Mouse (Mus musculus) CH12.LX (cell line): ENCODE data around the gene Tbc1d25. TPM values are rescaled to one million over a fixed set of nuclear protein-coding genes. Genes with fewer than 3 reads are reported as not detected.

ENCODE experiments used
- DNase-seq: peaks from one replicate; pipeline ENCODE4 v3.0.0-alpha.2; 2013; ENCODE audit errors: extremely low read depth
- H3K27ac ChIP-seq: 2 replicates; pipeline ENCODE4 v1.5.1; 2012; ENCODE audit warnings: low read depth, mild to moderate bottlenecking, control low read depth, moderate library complexity; ENCODE audit not compliant: insufficient read depth
- H3K27me3 ChIP-seq: replicated peaks from 2 replicates; pipeline ENCODE3; 2012; ENCODE audit warnings: inconsistent platforms
- H3K36me3 ChIP-seq, 2 experiments: replicated peaks in 1 of 2; 2 replicates each; pipeline versions ENCODE3 to v1.6.1; 2012; ENCODE audit warnings: inconsistent platforms in 1 of 2, low read length in 1 of 2, mild to moderate bottlenecking in 1 of 2, mixed read lengths in 1 of 2, moderate library complexity in 1 of 2; ENCODE audit not compliant: control insufficient read depth in 1 of 2, insufficient read depth in 1 of 2
- H3K4me1 ChIP-seq, 2 experiments: 2 replicates each; pipeline ENCODE4 v1.6.1; 2012; ENCODE audit warnings: inconsistent platforms in 1 of 2, moderate library complexity in 1 of 2; ENCODE audit not compliant: insufficient read depth in 2 of 2, control insufficient read depth in 1 of 2
- H3K4me2 ChIP-seq: 2 replicates; pipeline ENCODE4 v1.6.1; 2012; ENCODE audit warnings: low read depth, mild to moderate bottlenecking, control low read depth; ENCODE audit not compliant: poor library complexity, insufficient read depth, severe bottlenecking
- H3K4me3 ChIP-seq, 3 experiments: fragments of 150-350 bp in 1 of 3; sonication (generic) in 1 of 3; replicated peaks in 1 of 3; 2 replicates each; pipeline versions ENCODE3 to v1.5.1; 2011 to 2012; ENCODE audit warnings: low read depth in 2 of 3, low read length in 2 of 3, mild to moderate bottlenecking in 2 of 3, moderate library complexity in 2 of 3, control low read depth in 1 of 3, improper control_type of control experiment in 1 of 3, inconsistent platforms in 1 of 3, mixed read lengths in 1 of 3; ENCODE audit not compliant: poor library complexity in 1 of 3
- H3K79me2 ChIP-seq: replicated peaks from 2 replicates; pipeline ENCODE4 v1.6.1; 2012; ENCODE audit warnings: mild to moderate bottlenecking, moderate library complexity; ENCODE audit not compliant: control insufficient read depth, poor library complexity, insufficient read depth, severe bottlenecking; ENCODE audit errors: extremely low read depth
- H3K9ac ChIP-seq: 2 replicates; pipeline ENCODE4 v1.6.1; 2012; ENCODE audit warnings: low read depth, mild to moderate bottlenecking, control low read depth, moderate library complexity; ENCODE audit not compliant: insufficient read depth
- H3K9me3 ChIP-seq: replicated peaks from 2 replicates; pipeline ENCODE3; 2012; ENCODE audit warnings: low read length, inconsistent platforms, mixed read lengths
- CHD1 ChIP-seq: IDR thresholded peaks from 2 replicates; pipeline ENCODE4 v1.6.1; 2012; ENCODE audit warnings: low read depth, low read length, improper control_type of control experiment, inconsistent platforms
- CHD2 ChIP-seq: IDR thresholded peaks from 2 replicates; pipeline ENCODE4 v1.6.1; 2011; ENCODE audit warnings: low read length, improper control_type of control experiment
- CTCF ChIP-seq, 2 experiments: IDR thresholded peaks in 1 of 2; conservative IDR thresholded peaks in 1 of 2; 2 replicates each; pipeline ENCODE4 v1.5.1; 2011 to 2012; ENCODE audit warnings: low read depth in 2 of 2, low read length in 2 of 2, improper control_type of control experiment in 1 of 2, inconsistent platforms in 1 of 2, mild to moderate bottlenecking in 1 of 2, moderate library complexity in 1 of 2
- EP300 ChIP-seq: IDR thresholded peaks from 2 replicates; pipeline ENCODE4 v1.6.1; 2011; ENCODE audit warnings: low read length, improper control_type of control experiment
- GABPA ChIP-seq: IDR thresholded peaks from 2 replicates; pipeline ENCODE4 v1.6.1; 2012; ENCODE audit warnings: low read depth, low read length, improper control_type of control experiment, inconsistent platforms; ENCODE audit not compliant: insufficient replicate concordance
- HCFC1 ChIP-seq: IDR thresholded peaks from 2 replicates; pipeline ENCODE4 v1.6.1; 2012; ENCODE audit warnings: low read depth, mild to moderate bottlenecking, inconsistent platforms, low read length, improper control_type of control experiment
- KAT2A ChIP-seq: IDR thresholded peaks from 2 replicates; pipeline ENCODE4 v1.6.1; 2012; ENCODE audit warnings: low read length, improper control_type of control experiment, inconsistent platforms; ENCODE audit not compliant: insufficient replicate concordance
- MAZ ChIP-seq: IDR thresholded peaks from 2 replicates; pipeline ENCODE4 v1.6.1; 2012; ENCODE audit warnings: low read depth, mild to moderate bottlenecking, inconsistent platforms, low read length, improper control_type of control experiment, moderate library complexity
- MXI1 ChIP-seq: IDR thresholded peaks from 2 replicates; pipeline ENCODE4 v1.6.1; 2011; ENCODE audit warnings: mild to moderate bottlenecking, low read depth, low read length, improper control_type of control experiment
- NELFE ChIP-seq: IDR thresholded peaks from 2 replicates; pipeline ENCODE4 v1.6.1; 2011; ENCODE audit warnings: low read depth, low read length, improper control_type of control experiment
- NRF1 ChIP-seq: IDR thresholded peaks from 2 replicates; pipeline ENCODE4 v1.6.1; 2014; ENCODE audit warnings: low read depth, mild to moderate bottlenecking, inconsistent platforms, low read length, improper control_type of control experiment, moderate library complexity
- TCF12 ChIP-seq: IDR thresholded peaks from 2 replicates; pipeline ENCODE4 v1.6.1; 2014; ENCODE audit warnings: low read depth, mild to moderate bottlenecking, inconsistent platforms, low read length, improper control_type of control experiment
- UBTF ChIP-seq: IDR thresholded peaks from 2 replicates; pipeline ENCODE4 v1.6.1; 2012; ENCODE audit warnings: low read depth, mild to moderate bottlenecking, inconsistent platforms, low read length, improper control_type of control experiment, moderate library complexity
- ZMIZ1 ChIP-seq: IDR thresholded peaks from 2 replicates; pipeline ENCODE4 v1.6.1; 2012; ENCODE audit warnings: low read depth, mild to moderate bottlenecking, inconsistent platforms, low read length, improper control_type of control experiment
- ZNF384 ChIP-seq: IDR thresholded peaks from 2 replicates; pipeline ENCODE4 v1.6.1; 2012; ENCODE audit warnings: low read depth, low read length, improper control_type of control experiment, inconsistent platforms
- dilution Hi-C: fragments of 300-500 bp; cut with MboI; formaldehyde crosslinking; loops from 2 replicates; pipeline ENCODE4 v1.14.3; 2020; ENCODE audit warnings: low sequenced_read_pairs; ENCODE audit not compliant: extremely low pct_unique_long_range_greater_than_20kb, extremely low pct_ligation_motif_present
- in situ Hi-C: fragments of 300-500 bp; cut with MboI; formaldehyde crosslinking; loops from 3 replicates; pipeline ENCODE4 v1.14.3; 2019; ENCODE audit warnings: low sequenced_read_pairs, low pct_ligation_motif_present, low pct_unique_long_range_greater_than_20kb, mixed read lengths
- polyA plus RNA-seq: library from polyadenylated mRNA; unstranded; fragments of >175 nt; gene quantifications from 2 replicates; pipeline ENCODE4 v1.2.1, GENCODE M21; 2012; ENCODE audit warnings: low read depth; ENCODE audit not compliant: insufficient read length
- total RNA-seq, 2 experiments: library from RNA; depleted of rRNA; stranded (reverse); fragments of 300-350 nt in 1 of 2; fragments of >200 nt in 1 of 2; gene quantifications; 2 replicates each; pipeline ENCODE4 v1.2.3; 2012 to 2014

Gene Tbc1d25
- total and polyA plus RNA-seq, 3 experiments = 2.4 to 10.2 (median 6.0) TPM

GRCm38 (mm10) chrX:8175169-8175503 is 845 bp downstream of the Tbc1d25 start:
- TF ChIP-seq GABPA (no peak), ZNF384 (no peak), MXI1 (0 out of 2 replicates have a peak, but pooled peaks have one; percentile 36), CHD2 (no peak), KAT2A (no peak), NELFE (no peak)
- Histone ChIP-seq H3K4me2 (peak overlapping the region; percentile 67), H3K36me3 (peaks cover 11 to 28% of the 10 kb centered on the region in 2 experiments), H3K79me2 (no peaks in the 10 kb centered on the region), H3K9ac (peak overlapping the region; percentile 51), H3K27ac (no peak overlapping the region), H3K27me3 (no peaks in the 10 kb centered on the region), H3K9me3 (no peaks in the 10 kb centered on the region), H3K4me1 (peaks cover 0 to 7% of the 10 kb centered on the region in 2 experiments; a peak in 1 of 4 replicates), H3K4me3 (peak overlapping the region; percentile 62 to 91 (median 63))
- dilution Hi-C loops = no loop called here
- DNase-seq = no peak
- in situ Hi-C loops = no loop called here

DNA sequence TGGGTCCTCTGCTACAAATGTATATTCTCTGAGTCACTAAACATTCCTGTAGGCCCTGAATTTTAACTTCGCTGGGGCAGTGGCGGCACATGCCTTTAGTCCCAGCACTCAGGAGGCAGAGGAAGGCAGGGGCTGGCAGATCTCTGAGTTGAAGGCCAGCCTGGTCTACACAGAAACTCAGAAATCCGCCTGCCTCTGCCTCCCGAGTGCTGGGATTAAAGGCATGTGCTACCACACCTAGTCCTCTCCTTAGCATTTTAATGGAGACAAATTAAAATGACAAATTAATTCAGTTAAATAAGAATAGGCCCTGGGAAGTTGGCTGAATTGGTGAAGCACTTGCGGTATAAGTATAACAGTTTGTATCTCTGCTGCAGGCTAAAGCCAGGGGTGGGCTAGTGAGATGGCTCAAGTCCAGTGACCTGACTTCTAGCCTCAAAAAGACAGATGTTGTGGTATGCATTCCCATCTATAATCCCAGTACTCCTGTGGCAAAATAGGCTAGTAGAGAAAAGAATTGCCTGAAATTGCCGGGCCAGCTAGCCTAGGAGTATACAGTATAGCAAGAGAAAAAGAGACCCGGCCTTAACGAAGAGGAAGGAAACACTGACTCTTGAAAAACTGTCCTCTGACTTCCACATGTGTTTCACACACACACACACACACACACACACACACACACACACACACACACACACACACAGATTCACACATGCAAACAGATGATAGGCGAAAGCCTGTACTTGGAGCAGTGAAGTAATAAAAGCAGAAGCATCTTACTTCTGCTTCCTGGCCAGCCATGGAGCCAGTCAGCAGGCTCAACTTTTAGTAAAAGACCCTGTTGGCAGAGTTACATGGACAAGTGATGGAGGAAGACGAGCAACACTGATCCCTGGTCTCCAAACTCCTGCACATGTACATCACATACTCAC is 8.0 kb downstream of the Tbc1d25 start:
- H3K9me3 ChIP-seq = no peaks in the 10 kb centered on the region
- H3K4me2 ChIP-seq = no peak overlapping the region
- H3K4me3 ChIP-seq = no peak overlapping the region
- no peaks in the 10 kb centered on the region for H3K79me2 ChIP-seq
- H3K36me3 ChIP-seq = peaks cover 21 to 46% of the 10 kb centered on the region in 2 experiments
- no peak overlapping the region for H3K9ac ChIP-seq
- H3K27ac ChIP-seq = no peak overlapping the region
- H3K27me3 ChIP-seq = no peaks in the 10 kb centered on the region
- H3K4me1 ChIP-seq = no peaks in the 10 kb centered on the region; a peak in 1 of 4 replicates
- in situ Hi-C loops = no loop called here
- dilution Hi-C loops = no loop called here
- no peak for TF ChIP-seq NRF1
- TF ChIP-seq HCFC1 = no peak
- TF ChIP-seq UBTF = no peak
- no peak for TF ChIP-seq CHD2
- TF ChIP-seq MAZ = no peak
- TF ChIP-seq CHD1 = no peak
- TF ChIP-seq NELFE = no peak
- no peak for TF ChIP-seq ZMIZ1
- TF ChIP-seq TCF12 = no peak
- no peak for TF ChIP-seq CTCF (conservative IDR thresholded peaks at IDR 0.05 in 1 of 2, IDR thresholded peaks at IDR 0.05 in 1 of 2; ENCODE audit: low read depth in 2 of 2, low read length in 2 of 2)
- no peak for TF ChIP-seq EP300
- TF ChIP-seq GABPA = no peak
- DNase-seq = no peak
